ENCODE assay signal across 25 mouse cellular contexts in the genomic region with DNA sequence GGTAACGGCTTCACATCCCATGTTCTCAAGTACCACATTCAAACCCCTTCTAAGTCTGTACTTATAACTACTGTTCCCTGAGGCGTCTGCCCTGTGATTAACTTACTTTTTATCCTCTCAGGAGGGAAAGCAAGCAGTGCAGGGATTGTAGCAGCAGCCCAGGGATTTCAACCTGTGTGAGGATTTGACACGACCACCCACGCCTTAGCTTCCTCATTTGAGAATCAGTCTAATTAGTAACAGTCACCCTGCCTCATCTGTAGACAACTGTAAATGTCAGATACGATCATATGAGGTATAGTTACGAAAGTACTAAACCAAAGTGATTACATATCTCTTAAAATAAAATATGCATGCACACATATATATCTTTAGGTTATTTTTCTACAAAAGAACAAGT.
"Had no signal": no experiment of that assay in that cellular context is flagged by ENCODE, and none has a peak within 500 bp of the region (broad histone marks: within the 10 kb centered on the region; RNA-seq: fewer than 3 reads in every experiment).

No protein-coding gene starts in this region.

- H3K27ac ChIP-seq: gastrocnemius, adult 2 months; heart, embryonic 10.5 days; hindbrain, embryonic 13.5 days; hindbrain, embryonic 15.5 days; hindbrain, postnatal 0 days; layer of hippocampus, adult 2 months; left cerebral cortex, adult 2 months; limb, embryonic 10.5 days; limb, embryonic 12.5 days; liver, embryonic 13.5 days; liver, embryonic 15.5 days had no signal

- H3K9ac ChIP-seq: heart, embryonic 12.5 days; hindbrain, embryonic 13.5 days; hindbrain, embryonic 15.5 days; limb, embryonic 12.5 days; liver, embryonic 13.5 days; liver, embryonic 15.5 days had no signal

- H3K4me3 ChIP-seq: gastrocnemius, adult 2 months; heart, embryonic 10.5 days; heart, embryonic 12.5 days; hindbrain, embryonic 13.5 days; hindbrain, embryonic 15.5 days; layer of hippocampus, adult 2 months; left cerebral cortex, adult 2 months; limb, embryonic 10.5 days; limb, embryonic 12.5 days; liver, embryonic 13.5 days; liver, embryonic 15.5 days had no signal

- H3K27me3 ChIP-seq: heart, embryonic 12.5 days; hindbrain, embryonic 13.5 days; hindbrain, embryonic 15.5 days; limb, embryonic 12.5 days; liver, embryonic 13.5 days; liver, embryonic 15.5 days had no signal

- H3K4me2 ChIP-seq: heart, embryonic 12.5 days; hindbrain, embryonic 13.5 days; hindbrain, embryonic 15.5 days; limb, embryonic 12.5 days; liver, embryonic 11.5 days; liver, embryonic 13.5 days; liver, embryonic 15.5 days had no signal

- DNase-seq: gastrocnemius, adult 2 months; gastrocnemius, postnatal 10 days; gastrocnemius, postnatal 25 days; heart, adult 18-20 months; heart, postnatal 14 days; heart, postnatal 36 days; kidney, adult 11 months; kidney, adult 8-10 months; kidney, postnatal 10 days; kidney, postnatal 25 days; kidney, postnatal 4 days; liver; liver, embryonic 13.5 days had no signal

- H3K4me1 ChIP-seq: hindbrain, embryonic 13.5 days; hindbrain, embryonic 15.5 days; limb, embryonic 10.5 days; limb, embryonic 12.5 days had no signal

- ATAC-seq: hindbrain, postnatal 0 days; intestine, embryonic 16.5 days had no signal

- H3K36me3 ChIP-seq: heart, embryonic 10.5 days; heart, embryonic 12.5 days; hindbrain, embryonic 13.5 days; hindbrain, embryonic 15.5 days; limb, embryonic 10.5 days; limb, embryonic 12.5 days; liver, embryonic 13.5 days; liver, embryonic 15.5 days had no signal

- H3K9me3 ChIP-seq: heart, embryonic 10.5 days; heart, embryonic 12.5 days; hindbrain, embryonic 13.5 days; hindbrain, embryonic 15.5 days; limb, embryonic 10.5 days; limb, embryonic 12.5 days; liver, embryonic 13.5 days; liver, embryonic 15.5 days had no signal
